Mouse (Mus musculus) C2C12 (cell line): ENCODE measurements around the gene Ttpal. TPM values are rescaled to one million over a fixed set of nuclear protein-coding genes. Genes with fewer than 3 reads are reported as not detected.

Experiments used
- H3K27me3 ChIP-seq: one replicate; pipeline ENCODE4 v1.6.1; 2011; ENCODE audit not compliant: control insufficient read depth, insufficient read depth, insufficient read length
- H3K36me3 ChIP-seq: one replicate; pipeline ENCODE4 v1.6.1; 2011; ENCODE audit not compliant: control insufficient read depth, insufficient read depth
- H3K4me3 ChIP-seq: one replicate; pipeline ENCODE4 v1.5.1; 2011; ENCODE audit warnings: mild to moderate bottlenecking, control low read depth; ENCODE audit not compliant: poor library complexity, insufficient read depth, severe bottlenecking
- H3K79me2 ChIP-seq: one replicate; pipeline ENCODE4 v1.6.1; 2011; ENCODE audit not compliant: control insufficient read depth, insufficient read depth
- H3K79me3 ChIP-seq: one replicate; pipeline ENCODE4 v1.6.1; 2011; ENCODE audit warnings: low read depth, control low read depth
- H3ac ChIP-seq: one replicate; pipeline ENCODE3; 2011; ENCODE audit warnings: low read depth; ENCODE audit not compliant: control insufficient read depth, insufficient read length
- CEBPB ChIP-seq: IDR thresholded peaks from one replicate; pipeline ENCODE4 v1.6.1; 2011; ENCODE audit warnings: low read depth, mild to moderate bottlenecking, control low read depth, moderate library complexity
- CTCF ChIP-seq: IDR thresholded peaks from one replicate; pipeline ENCODE4 v1.5.1; 2011; ENCODE audit not compliant: control insufficient read depth, insufficient read depth, insufficient read length
- FOSL1 ChIP-seq: IDR thresholded peaks from one replicate; pipeline ENCODE4 v1.8.0; 2011; ENCODE audit warnings: mild to moderate bottlenecking, low read length; ENCODE audit not compliant: poor library complexity, insufficient read depth, severe bottlenecking
- MAX ChIP-seq: IDR thresholded peaks from one replicate; pipeline ENCODE4 v1.6.1; 2011; ENCODE audit warnings: mild to moderate bottlenecking, control low read depth
- MYOD1 ChIP-seq: IDR thresholded peaks from one replicate; pipeline ENCODE4 v1.6.1; 2011; ENCODE audit warnings: low read depth; ENCODE audit not compliant: control insufficient read depth, insufficient read length
- MYOG ChIP-seq: IDR thresholded peaks from one replicate; pipeline ENCODE4 v1.6.1; 2011; ENCODE audit not compliant: control insufficient read depth, insufficient read length; ENCODE audit errors: extremely low read depth
- USF1 ChIP-seq: IDR thresholded peaks from one replicate; pipeline ENCODE4 v1.6.1; 2011; ENCODE audit warnings: low read depth, mild to moderate bottlenecking, control low read depth, moderate library complexity
- polyA plus RNA-seq: library from polyadenylated mRNA; unstranded; fragments of >200 nt; fragmentation: generic; extraction: Trizol; gene quantifications from one replicate; pipeline ENCODE4 v1.2.1, GENCODE M21; 2012; ENCODE audit warnings: missing spikeins

Ttpal gene
- polyA plus RNA-seq, 1 experiment: 15.1 TPM

GRCm38 (mm10) chr2:163559236-163559635, 42.9 kb upstream of the Ttpal start:
- TF ChIP-seq MAX (no peak), MYOG (no peak), FOSL1 (no peak), CEBPB (no peak), MYOD1 (no peak), USF1 (no peak), CTCF (no peak)
- no peaks in the 10 kb centered on the region for H3K36me3 ChIP-seq
- H3K4me3 ChIP-seq: no peak overlapping the region
- H3K79me3 ChIP-seq: no peaks in the 10 kb centered on the region
- no peaks in the 10 kb centered on the region for H3K79me2 ChIP-seq
- H3K27me3 ChIP-seq: peaks cover 55% of the 10 kb centered on the region
- H3ac ChIP-seq: no peak overlapping the region

- H3K4me3 ChIP-seq: no peak overlapping the region
- no peak overlapping the region for H3ac ChIP-seq
- peaks cover 57% of the 10 kb centered on the region for H3K27me3 ChIP-seq
- H3K79me3 ChIP-seq: no peaks in the 10 kb centered on the region
- no peaks in the 10 kb centered on the region for H3K79me2 ChIP-seq
- no peaks in the 10 kb centered on the region for H3K36me3 ChIP-seq
- TF ChIP-seq MAX (no peak), MYOD1 (no peak), CTCF (no peak), FOSL1 (no peak), CEBPB (no peak), USF1 (no peak), MYOG (no peak)
Measured at GRCm38 (mm10) chr2:163560247-163560646, 41.9 kb upstream of the Ttpal start.

- H3ac ChIP-seq: no peak overlapping the region
- no peak overlapping the region for H3K4me3 ChIP-seq
- TF ChIP-seq FOSL1 (no peak), CEBPB (no peak), MYOD1 (no peak), MYOG (no peak), USF1 (no peak), MAX (no peak), CTCF (no peak)
- no peaks in the 10 kb centered on the region for H3K79me2 ChIP-seq
- no peaks in the 10 kb centered on the region for H3K36me3 ChIP-seq
- H3K27me3 ChIP-seq: peaks cover 61% of the 10 kb centered on the region
- H3K79me3 ChIP-seq: no peaks in the 10 kb centered on the region
Measured at GRCm38 (mm10) chr2:163561258-163561948, 40.7 kb upstream of the Ttpal start.

- H3K27me3 ChIP-seq: peaks cover 52% of the 10 kb centered on the region
- no peaks in the 10 kb centered on the region for H3K79me2 ChIP-seq
- no peak overlapping the region for H3K4me3 ChIP-seq
- no peaks in the 10 kb centered on the region for H3K36me3 ChIP-seq
- TF ChIP-seq MAX (no peak), MYOG (no peak), CTCF (no peak), FOSL1 (no peak), MYOD1 (no peak), USF1 (no peak), CEBPB (no peak)
- no peaks in the 10 kb centered on the region for H3K79me3 ChIP-seq
- H3ac ChIP-seq: no peak overlapping the region
Measured at GRCm38 (mm10) chr2:163564646-163565045, 37.5 kb upstream of the Ttpal start.

GRCm38 (mm10) chr2:163574321-163574720, 27.8 kb upstream of the Ttpal start:
- Histone ChIP-seq H3K4me3 (no peak overlapping the region), H3K36me3 (no peaks in the 10 kb centered on the region), H3K79me3 (no peaks in the 10 kb centered on the region), H3K27me3 (peaks cover 47% of the 10 kb centered on the region), H3ac (no peak overlapping the region), H3K79me2 (no peaks in the 10 kb centered on the region)
- no peak for TF ChIP-seq USF1
- no peak for TF ChIP-seq MAX
- TF ChIP-seq MYOG: no peak
- TF ChIP-seq CEBPB: no peak
- no peak for TF ChIP-seq MYOD1
- TF ChIP-seq FOSL1: no peak
- no peak for TF ChIP-seq CTCF

- Histone ChIP-seq H3K4me3 (no peak overlapping the region), H3K27me3 (peaks cover 37% of the 10 kb centered on the region), H3ac (no peak overlapping the region), H3K79me2 (no peaks in the 10 kb centered on the region), H3K79me3 (no peaks in the 10 kb centered on the region), H3K36me3 (no peaks in the 10 kb centered on the region)
- TF ChIP-seq USF1: no peak
- TF ChIP-seq MYOG: no peak
- TF ChIP-seq CTCF: no peak
- TF ChIP-seq MAX: no peak
- no peak for TF ChIP-seq MYOD1
- no peak for TF ChIP-seq FOSL1
- TF ChIP-seq CEBPB: no peak
Measured at GRCm38 (mm10) chr2:163575248-163575647, 26.9 kb upstream of the Ttpal start.
